Mouse (Mus musculus) MN1 (cell line): Measurements from ENCODE around the gene Unc5a.
A peak's percentile ranks its signal among the peaks of the same experiment; 100 is the strongest.

ENCODE experiments used
- DNase-seq: peaks from one replicate; pipeline ENCODE4 v3.0.0-alpha.2; 2016; ENCODE audit warnings: low spot score

The Unc5a gene

DNA sequence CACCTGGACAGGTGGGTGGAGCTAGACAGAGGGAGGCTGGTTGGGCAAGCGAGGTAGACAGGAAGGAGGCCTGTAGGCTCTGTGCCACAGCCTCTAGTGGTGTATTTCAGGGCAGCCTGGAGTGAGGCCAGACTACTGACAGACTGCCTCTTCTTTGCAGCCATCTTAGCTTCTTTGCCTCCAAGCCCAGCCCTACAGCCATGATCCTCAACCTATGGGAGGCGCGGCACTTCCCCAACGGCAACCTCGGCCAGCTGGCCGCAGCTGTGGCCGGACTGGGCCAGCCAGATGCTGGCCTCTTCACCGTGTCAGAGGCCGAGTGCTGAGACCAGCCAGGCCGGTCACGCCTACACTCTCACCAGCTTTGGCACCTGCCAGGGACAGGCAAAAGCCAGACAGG lies 55.4 kb downstream of the Unc5a start:
- peak; percentile 27 for DNase-seq

DNA sequence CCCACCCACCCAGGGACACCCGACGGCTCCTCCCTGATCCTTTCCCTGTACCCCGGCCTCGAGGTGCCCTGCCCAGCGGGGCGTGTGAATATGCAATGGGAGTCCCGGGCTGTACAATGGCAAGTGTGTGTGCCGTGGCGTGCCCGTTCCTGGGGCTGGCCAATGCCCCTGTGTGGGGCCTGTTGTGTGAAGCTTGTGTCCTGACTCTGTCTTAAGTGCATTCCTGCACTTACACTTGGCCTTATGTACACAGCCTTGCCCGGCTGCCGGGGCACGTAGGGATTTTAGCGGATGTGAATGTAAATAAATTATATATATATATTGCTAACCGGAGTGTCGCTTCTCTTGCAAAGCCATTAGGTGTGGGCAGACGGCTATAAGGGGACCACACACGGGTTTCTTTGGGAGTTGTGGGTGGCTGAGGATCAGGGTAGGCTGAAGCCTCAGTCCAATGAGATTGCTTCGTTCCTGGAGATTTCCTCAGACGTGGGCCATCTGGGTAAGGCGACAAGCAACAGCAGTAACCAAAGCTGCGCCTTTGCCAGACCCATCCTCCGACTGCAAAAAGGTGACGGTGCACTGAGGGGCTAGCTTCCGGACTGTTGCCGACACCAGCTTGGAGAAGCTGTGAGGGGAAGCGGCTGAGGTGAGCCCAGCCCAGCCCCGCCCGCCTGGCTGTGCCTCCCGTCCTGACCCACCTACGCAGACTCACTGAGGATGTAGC lies 56.6 kb downstream of the Unc5a start:
- no peak for DNase-seq

DNA sequence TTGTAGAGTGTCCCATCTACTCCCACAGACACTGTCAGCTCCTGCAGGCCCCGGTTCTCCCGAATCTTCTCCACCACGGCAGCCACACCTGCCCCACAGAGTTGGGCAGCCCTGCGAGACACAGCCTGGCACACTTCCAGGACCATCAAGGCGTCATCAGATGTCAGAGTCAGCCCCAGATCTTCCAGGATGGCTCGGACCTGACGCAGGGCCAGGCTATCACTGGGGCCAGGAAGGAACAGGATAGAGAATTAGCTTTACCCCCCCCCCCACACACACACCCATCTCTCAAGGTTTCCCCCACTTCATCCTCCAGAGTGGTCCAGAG lies 57.2 kb downstream of the Unc5a start:
- DNase-seq: no peak

DNA sequence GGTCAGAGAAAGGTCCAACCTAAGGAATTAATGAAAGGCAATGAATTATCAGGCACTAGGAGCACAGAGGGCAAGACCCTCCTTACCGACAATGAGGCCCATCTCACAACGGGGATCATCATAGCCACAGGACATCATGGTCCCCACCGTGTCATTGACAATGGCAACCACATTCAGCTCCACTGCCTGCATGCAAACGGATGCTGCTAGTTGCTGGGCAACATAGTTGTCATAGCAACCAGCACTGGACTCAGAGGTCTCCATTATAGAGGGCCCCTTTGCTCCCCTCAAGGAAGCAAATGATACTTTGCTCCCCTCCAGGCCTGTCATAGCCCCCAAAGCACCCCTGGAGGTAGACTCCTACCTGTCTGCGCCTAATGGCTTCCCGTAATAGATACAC lies 59.4 kb downstream of the Unc5a start:
- no peak for DNase-seq

DNA sequence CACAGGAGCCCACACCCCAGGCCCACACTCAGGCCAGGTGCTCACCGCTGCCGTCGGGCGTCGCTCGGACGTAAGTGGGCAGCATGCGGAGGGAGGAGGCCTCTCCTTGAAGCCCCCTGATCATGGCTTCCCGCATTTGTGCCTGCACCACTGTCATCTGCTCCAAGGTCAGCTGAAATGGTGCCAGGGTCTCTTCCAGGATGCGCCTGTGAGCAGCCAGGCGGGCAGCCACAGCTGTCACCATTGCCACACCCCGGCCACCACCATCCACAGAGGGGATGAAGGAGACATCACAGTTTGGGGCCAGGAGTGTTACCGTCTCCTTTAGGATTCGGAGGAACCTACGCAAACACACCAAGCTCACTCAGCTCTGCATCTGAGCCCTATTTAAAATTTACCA lies 61.9 kb downstream of the Unc5a start:
- DNase-seq: no peak

DNA sequence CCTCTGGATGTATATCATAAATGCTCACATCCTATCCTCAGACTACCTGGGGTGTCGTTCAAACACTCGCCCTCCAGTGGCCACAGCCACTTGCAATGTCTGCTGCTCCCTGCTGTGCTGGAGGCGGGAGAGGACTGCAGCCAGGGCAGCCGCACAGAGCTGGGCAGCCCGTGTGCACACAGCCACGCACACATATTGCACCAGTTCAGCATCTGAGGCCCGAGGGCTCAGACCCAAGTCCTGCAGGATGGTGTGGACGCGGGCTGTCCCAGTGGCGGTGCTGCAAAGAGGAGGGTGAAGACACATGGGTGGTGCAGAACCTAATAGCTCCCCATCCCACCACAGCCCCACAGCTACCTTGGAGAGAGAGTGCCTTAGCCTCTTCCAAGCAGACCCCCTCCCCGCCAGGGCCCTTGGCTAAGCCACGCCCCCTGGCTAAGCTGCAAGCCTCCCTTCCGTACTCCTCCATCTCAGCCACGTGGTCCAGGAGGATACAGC lies 62.8 kb downstream of the Unc5a start:
- peak; percentile 54 for DNase-seq

DNA sequence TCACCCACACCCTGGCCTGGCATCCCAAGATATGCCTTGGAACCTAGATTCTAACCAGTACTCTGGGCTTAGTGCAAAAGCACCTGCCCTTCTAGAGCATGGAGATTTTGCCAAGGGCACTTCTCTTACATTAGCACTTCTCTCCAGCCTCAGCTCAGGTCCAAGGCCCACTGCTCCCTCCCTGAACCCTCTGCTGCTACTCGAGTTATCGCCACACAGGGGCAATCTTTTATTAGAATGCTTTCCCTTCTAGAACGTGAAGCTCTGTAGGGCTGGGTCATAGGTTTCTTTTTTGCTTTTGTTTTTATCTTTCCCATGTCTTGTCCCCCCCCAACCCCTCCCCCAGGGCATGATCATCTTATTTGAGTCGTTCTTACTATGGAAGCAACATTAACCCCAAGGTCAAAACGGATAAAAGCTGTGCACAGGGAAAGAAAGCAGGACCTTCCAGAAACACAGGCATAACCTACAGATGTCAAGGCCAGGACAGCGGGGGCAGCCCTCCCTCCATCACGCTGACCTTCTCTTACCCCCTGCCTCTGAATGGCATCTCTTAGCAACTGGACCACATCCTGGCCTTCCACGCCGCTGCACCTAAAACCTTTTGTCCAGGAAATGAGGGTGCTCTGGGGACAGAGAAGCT lies 64.6 kb downstream of the Unc5a start:
- peak; percentile 58 for DNase-seq

DNA sequence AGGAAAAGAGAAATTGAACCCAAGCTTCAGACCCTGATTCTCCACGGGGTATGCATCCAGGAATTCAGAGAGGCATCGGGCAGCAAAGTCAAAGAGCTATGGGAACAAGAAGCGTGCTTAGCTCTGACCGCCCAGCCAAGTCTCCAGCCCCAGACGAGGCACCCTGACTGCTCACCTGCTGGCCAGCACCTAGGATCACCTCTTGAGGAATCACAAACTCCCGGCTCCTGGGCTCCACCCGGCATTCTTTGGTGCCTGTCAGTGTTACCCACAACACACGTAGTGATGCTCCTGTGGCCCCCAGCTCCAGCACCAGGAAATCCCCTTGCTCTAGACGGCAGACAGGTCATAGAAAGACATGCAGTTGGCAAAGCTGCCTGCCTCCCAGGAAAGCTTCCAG lies 65.2 kb downstream of the Unc5a start:
- DNase-seq: no peak

DNA sequence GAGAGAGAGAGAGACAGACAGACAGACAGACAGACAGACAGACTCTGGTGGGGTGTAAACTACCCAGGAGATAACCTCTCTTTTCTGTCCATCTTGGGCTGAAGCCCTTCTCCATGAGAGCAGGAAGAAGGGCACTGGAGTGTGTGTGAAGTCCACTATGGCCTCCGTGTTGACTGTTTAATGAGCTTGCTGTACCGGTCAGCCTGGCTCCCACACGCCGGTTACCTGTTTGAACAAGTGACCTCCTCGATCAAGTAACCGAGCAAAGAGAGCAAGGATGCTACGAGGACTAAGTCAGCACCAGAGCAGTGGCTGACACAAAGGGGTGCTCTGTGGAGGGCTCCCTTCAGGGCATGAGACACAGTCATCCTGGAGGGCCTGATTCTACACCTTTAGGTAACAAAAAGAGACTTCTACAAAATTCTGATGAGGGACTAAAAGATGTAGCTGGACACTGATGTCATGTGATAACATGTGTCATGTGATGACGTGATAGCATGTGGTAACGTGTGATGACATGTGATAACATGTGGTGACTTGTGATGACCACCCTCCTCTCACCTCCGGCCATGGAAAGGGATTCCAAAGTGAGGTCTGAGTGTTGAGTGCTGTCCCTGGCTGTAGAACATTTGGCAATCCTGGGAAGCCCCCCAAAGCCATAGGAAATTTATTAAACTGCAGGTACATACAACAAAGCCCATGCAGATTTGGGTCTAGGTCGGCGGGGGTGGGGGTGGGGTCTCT lies 68.1 kb downstream of the Unc5a start:
- no peak for DNase-seq

DNA sequence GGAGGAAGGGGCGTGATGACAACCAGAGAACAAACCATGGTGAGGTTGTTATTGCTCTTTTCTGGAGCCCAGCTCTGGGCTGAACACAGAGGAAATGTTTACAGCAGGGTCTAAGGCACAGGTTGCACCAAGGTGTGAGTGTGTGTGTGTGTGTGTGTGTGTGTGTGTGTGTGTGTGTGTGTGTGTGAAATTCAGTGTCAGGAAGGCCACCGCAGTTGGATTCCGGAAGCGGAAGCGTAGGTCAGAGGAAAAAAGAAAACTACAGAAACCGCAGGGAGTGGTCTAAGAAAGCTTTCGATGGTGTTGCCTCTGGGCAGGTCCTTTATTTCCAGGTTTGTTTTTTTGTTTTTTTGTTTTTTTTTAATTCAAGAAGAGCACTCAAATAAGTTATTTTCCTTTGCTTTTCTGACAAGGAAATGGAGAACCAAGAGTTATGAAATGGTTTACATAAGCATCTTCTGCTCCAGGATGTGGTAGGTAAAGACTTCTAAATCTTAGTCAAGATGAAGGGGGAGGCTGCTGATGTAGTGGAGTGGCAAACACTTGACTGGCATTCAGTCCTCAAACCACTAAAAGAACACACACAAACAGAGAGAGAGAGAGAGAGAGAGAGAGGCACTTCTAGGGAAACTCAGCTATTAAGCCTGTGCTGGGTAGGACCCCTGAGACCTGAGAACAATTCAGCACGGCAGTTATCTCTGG lies 68.8 kb downstream of the Unc5a start:
- no peak for DNase-seq

DNA sequence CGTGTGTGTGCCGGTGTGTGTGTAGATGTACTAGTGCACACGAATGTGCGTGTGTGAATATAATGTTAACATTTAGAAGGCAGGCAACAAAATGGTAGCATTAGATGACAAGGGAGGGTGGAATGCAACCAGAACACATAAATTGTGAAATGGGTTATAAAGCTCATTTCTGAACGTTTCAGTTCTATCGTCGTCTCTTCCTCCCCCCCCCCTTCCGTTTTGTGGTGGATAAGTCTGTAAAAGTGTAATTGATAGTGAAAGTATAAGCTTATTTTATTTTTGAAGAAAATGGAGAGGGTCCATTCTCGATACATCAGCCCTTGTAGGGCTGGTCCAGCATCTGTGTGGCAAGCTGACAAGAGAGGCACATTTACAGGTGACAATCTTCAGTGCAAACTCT lies 69.5 kb downstream of the Unc5a start:
- DNase-seq: no peak

DNA sequence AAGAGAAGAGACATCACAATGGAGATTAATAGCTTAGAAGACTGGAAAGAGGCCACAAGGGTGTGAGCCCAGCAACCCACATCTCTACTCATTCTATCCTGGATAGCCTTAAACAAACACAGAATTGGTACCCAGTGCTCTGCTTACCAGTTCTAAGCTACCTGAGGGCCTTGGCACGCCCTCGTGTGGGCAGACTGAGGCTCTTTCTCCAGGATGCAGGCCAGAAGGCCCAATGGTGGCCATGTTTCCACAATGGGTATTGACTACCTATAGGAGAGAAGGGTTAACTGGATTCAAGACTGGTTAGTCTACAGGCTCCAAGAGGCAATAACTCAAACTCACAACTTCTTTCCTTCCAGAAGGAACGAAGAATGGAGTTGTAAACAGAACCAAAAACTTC lies 70.0 kb downstream of the Unc5a start:
- DNase-seq: no peak

DNA sequence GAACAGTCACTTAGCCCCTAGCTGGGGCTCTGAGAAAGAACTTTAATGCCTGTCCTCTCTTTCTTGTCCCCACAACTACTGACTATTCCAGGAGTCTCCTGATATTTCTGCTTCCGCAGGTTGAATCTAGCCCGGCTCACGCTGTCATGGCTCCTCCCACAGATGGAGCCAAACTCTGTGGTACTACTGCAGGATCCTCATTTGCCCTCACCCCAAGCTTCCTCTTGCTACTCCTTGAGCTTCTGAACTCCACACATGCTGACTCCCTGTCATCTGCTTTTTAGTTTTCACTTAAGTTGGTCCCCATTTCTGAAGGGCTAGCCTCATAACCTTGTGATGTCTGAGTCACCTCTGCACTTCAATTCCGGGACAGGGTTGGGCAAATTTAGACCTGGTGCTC lies 70.8 kb downstream of the Unc5a start:
- DNase-seq: no peak

DNA sequence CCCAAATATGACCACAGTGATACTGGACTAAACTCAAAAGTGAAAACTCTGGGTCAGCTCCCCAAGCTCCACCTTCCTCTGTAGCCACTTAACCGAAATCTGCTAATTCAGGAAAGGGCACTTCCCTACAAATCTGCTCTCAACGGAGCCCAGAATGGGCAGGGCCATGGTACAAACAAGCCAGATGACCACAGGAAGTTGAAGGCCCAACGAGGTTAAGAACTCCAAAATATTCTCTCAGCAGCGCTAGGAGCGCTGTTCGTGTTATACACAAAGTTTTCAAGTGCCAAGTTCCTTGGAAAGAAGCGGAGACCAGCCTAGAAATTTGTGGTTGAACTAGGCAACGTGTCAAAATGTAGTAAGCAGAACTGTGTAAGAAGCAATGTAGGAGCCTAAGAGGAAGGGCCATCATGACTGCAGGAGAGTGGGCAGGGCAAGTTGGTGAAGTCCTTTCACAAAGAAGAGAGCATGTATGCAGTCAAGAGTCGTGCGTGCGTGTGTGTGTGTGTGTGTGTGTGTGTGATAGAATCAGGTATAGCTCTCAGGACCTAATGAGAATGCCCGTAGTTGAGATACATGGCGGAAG lies 72.1 kb downstream of the Unc5a start, which contains the start of gene Hk3:
Gene Hk3, minus strand, starts transcription at position 192 of the 586 bp plus-strand sequence.
- DNase-seq: no peak

DNA sequence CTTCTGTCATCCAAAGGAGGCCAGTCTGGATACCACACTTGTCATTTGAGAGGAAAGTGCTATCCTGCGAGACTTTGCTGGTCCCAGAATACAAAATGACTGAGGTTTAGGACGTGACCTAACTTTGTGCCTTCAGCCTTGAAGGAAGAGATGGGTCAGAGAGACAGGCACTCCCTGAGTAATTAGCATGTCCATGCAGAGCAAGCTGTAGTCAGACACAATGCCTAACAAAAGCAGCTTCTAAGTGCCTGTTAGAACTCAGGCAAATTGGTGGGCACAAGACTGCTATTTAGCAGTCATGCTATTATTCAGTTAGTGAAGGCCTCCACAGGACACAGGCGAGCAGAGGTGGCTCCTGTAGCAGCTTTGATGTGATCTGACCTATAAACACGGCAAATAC lies 73.0 kb downstream of the Unc5a start:
- no peak for DNase-seq

DNA sequence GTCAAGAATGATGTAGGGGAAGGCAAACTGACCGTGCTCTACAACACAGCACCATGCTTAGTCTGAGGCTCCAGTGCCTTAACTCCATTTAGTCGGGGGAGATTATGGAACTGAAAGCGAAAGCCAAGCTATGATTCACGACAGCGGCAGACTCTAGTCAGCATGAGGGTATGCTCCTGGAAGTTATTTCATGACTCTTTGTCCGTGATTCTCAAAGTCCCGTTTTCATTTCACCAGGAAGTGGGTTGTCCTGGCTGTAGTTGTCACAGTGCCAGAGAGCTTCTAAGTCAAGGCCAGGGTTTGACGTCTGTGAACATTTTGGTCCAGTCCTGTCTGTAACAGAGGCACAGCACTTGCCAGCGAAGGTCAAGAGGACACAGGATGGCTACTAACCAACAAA lies 73.5 kb downstream of the Unc5a start:
- DNase-seq: peak; percentile 30

DNA sequence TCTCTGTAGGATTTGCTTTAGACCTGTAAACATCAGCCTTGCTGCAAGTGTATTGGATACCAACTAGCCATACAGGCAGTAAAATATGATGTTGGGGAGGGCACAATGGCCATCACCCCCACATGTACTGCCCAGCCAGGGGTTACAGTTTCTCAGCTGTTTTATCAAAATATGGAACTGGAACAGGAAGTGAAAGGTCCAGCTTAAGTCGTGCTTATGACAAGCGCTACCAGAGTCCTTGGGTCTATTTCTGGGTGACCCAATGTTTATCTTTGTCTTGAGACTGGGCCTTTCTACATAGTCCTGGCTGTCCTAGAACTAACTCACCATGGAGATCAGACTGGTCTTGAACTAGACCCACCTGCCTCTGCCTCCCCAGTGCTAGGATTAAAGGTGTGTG lies 75.0 kb downstream of the Unc5a start:
- DNase-seq: no peak

DNA sequence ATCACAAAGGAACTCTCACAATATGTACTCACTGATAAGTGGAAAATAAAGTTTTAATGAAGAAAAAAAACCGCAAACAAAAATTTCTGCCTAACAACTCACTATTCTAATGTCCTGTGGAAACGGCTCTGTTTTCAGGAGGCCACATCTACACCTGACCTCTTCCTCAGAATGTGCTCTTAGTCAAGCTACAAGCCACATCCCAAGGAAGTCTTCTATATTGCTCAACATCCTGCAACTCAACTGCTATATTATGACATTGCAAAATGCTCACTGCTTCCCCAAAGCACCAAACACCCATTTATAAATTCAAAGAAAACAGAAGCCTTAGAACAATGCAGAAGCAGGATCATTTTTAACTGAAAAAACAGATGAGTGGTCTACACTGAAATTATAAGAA lies 90.8 kb downstream of the Unc5a start:
- no peak for DNase-seq

DNA sequence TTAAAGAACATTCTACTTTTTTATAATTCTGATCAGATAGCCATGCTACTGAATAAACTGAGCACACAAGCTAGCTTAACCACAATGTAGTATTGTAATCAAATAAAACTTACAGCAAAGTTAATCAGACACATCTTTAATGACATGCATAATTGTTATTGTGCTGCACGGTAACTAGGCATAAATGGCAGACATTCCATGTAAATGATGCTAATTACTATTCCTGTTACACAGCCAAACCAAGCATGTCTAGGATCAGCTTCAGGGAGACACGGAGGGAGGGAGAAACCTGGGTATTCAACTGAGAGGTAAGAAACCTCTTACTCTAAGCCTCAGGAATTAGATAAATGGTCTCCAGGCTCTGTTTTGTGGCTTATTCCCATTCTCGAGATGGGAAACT lies 98.5 kb downstream of the Unc5a start:
- DNase-seq: no peak
